ENCODE assay signal across 13 mouse cellular contexts in the genomic region with DNA sequence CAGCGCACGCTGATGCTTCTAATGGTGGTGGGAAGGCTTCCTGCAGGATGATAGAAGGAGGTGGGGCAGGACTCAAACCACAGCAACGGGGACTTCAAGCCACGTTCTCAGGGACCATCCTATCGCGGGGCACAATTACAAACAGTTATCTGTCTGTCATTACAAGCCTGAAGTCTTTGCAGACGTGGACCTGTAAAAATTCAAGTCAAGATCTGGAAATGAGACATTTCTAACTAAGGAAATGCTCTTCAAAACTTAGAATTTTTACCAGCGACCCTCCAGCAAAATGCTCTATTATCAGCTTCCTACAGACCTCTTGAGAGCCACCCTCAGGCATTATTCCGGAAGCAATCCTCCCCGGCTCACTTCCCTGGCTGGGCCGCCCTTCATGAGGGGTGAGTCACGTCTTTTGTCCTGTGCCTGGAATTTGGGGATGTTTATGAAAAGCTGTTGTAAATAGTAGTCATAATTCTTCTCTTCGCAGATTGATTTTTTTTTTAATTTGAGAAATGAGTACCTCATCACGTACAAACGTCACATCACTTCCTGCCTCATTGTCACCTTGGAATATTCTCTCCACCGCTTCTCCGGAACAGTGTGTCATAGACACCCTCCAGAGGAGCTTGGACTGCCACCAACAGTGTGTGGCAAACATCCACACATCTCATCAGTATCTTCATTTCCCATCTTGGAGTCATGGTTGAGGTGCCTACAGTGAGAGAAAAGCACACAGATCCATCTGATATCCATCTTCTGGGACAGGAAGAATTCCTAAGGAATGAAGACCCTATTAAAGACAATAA. TPM values are rescaled to one million over a fixed set of nuclear protein-coding genes. Genes with fewer than 3 reads are reported as not detected.
DNase-seq lines count a peak whose midpoint lies in the region; ATAC-seq lines count a peak whose summit lies in the region.
"Had no signal": no experiment of that assay in that cellular context is flagged by ENCODE, and none has a peak within 500 bp of the region (broad histone marks: within the 10 kb centered on the region; RNA-seq: fewer than 3 reads in every experiment).

No protein-coding gene starts in this region.

- WGBS in heart, embryonic 13.5 days: 49% methylated on average over 17 of the region's 17 CpGs

- intact Hi-C loops in heart, postnatal 36 days (cut with DNase I): loop anchor here (10.0 kb wide), 1 partner anchor 163 kb away; no protein-coding TSS in a partner anchor

- 0 out of 2 replicates have a peak, but pooled peaks cover 2% of the 10 kb centered on the region for H3K27me3 ChIP-seq in heart, embryonic 13.5 days (replicated peaks)
- H3K27me3 ChIP-seq: CH12.LX; embryonic facial prominence, embryonic 15.5 days; hindbrain, embryonic 12.5 days had no signal

- ATAC-seq in heart, embryonic 13.5 days (ENCODE audit: extremely low read depth, insufficient number of reproducible peaks, low FRiP score, low TSS enrichment): no peak

- H3K4me2 ChIP-seq in heart, embryonic 13.5 days: peak overlapping the region; percentile 14
- H3K4me2 ChIP-seq: embryonic facial prominence, embryonic 15.5 days; hindbrain, embryonic 12.5 days had no signal

- H3K36me3 ChIP-seq in heart, embryonic 13.5 days: no peaks in the 10 kb centered on the region
- H3K36me3 ChIP-seq: embryonic facial prominence, embryonic 15.5 days; hindbrain, embryonic 12.5 days had no signal

- peak overlapping the region; percentile 43 for H3K27ac ChIP-seq in heart, embryonic 13.5 days (replicated peaks)
- H3K27ac ChIP-seq: embryonic facial prominence, embryonic 15.5 days; hindbrain, embryonic 12.5 days had no signal

- H3K9me3 ChIP-seq in heart, embryonic 13.5 days: no peaks in the 10 kb centered on the region
- H3K9me3 ChIP-seq: embryonic facial prominence, embryonic 15.5 days; hindbrain, embryonic 12.5 days had no signal

- DNase-seq in heart, adult 11 months: peak; percentile 95
- DNase-seq in heart, postnatal 36 days: no peak
- peak; percentile 67 for DNase-seq in kidney, postnatal 14 days
- DNase-seq in lung, postnatal 36 days: peak; percentile 76
- DNase-seq in layer of hippocampus, postnatal 36 days: no peak
- no peak for DNase-seq in yolk sac, embryonic 10.5 days (ENCODE audit: low spot score)
- no peak for DNase-seq in layer of hippocampus, postnatal 25 days (ENCODE audit: extremely low spot score in 1 of 2, low spot score in 1 of 2)
- DNase-seq: spleen, adult 18-20 months had no signal

- peaks cover 11% of the 10 kb centered on the region; the same call in 1 of the 2 replicates for H3K4me1 ChIP-seq in heart, embryonic 13.5 days
- H3K4me1 ChIP-seq: embryonic facial prominence, embryonic 15.5 days had no signal

- H3K9ac ChIP-seq in heart, embryonic 13.5 days: no peak overlapping the region
- H3K9ac ChIP-seq: embryonic facial prominence, embryonic 15.5 days; hindbrain, embryonic 12.5 days had no signal

- H3K4me3 ChIP-seq in heart, embryonic 13.5 days: no peak overlapping the region
- H3K4me3 ChIP-seq: embryonic facial prominence, embryonic 15.5 days; hindbrain, embryonic 12.5 days; myocyte had no signal

RNA-seq across cellular contexts. Expression of a gene that starts 23.6 kb away (rescaled TPM):
- 10 to 100 TPM; 14.5 to 18.0 TPM for total RNA-seq in heart, postnatal 36 days (2021)
- polyA plus RNA-seq in heart, embryonic 13.5 days (2015; fragmentation: Nextera tagmentation; extraction: Ambion mirVana): 2.5 and 3.5 TPM in 2 replicates
- total RNA-seq in layer of hippocampus, postnatal 36 days (2021): 1 to 10 TPM; 6.7 to 7.8 TPM
- total RNA-seq in layer of hippocampus, postnatal 25 days (2021): 1 to 10 TPM; 5.8 to 7.0 TPM

RNA-seq across cellular contexts. Expression of a gene that starts 38.9 kb away (rescaled TPM):
- 100 to 1,000 TPM in 1 of 2 experiments, 10 to 100 TPM in 1; 74.0 to 112 TPM for total RNA-seq in heart, postnatal 36 days (2021)
- 102 and 105 TPM in 2 replicates for polyA plus RNA-seq in heart, embryonic 13.5 days (2015; fragmentation: Nextera tagmentation; extraction: Ambion mirVana)
- total RNA-seq in layer of hippocampus, postnatal 36 days (2021): 10 to 100 TPM; 31.4 to 32.1 TPM
- total RNA-seq in layer of hippocampus, postnatal 25 days (2021): 10 to 100 TPM; 30.0 to 35.6 TPM

RNA-seq across cellular contexts. Expression of a gene that starts 58.0 kb away (rescaled TPM):
- total RNA-seq in heart, postnatal 36 days (2021): 100 to 1,000 TPM; 132 to 140 TPM
- polyA plus RNA-seq in heart, embryonic 13.5 days (2015; fragmentation: Nextera tagmentation; extraction: Ambion mirVana): 303 and 356 TPM in 2 replicates
- total RNA-seq in layer of hippocampus, postnatal 36 days (2021): 100 to 1,000 TPM; 140 to 156 TPM
- 100 to 1,000 TPM; 133 to 160 TPM for total RNA-seq in layer of hippocampus, postnatal 25 days (2021)

Comparison
In these comparisons a context has a peak if more than half of its experiments do, and no peak if none do; other contexts are left out.
1. DNase-seq: peak in heart, adult 11 months (single experiment), kidney, postnatal 14 days (single experiment) and lung, postnatal 36 days (single experiment); none in heart, postnatal 36 days (0 of 2), layer of hippocampus, postnatal 36 days (0 of 2), yolk sac, embryonic 10.5 days (single experiment) and layer of hippocampus, postnatal 25 days (0 of 2).